Mouse (Mus musculus) stomach, embryonic 15.5 days (tissue): ENCODE results near the gene Tspo2. TPM values are rescaled to one million over a fixed set of nuclear protein-coding genes. Genes with fewer than 3 reads are reported as not detected.

ENCODE experiments used
- polyA plus RNA-seq: library from polyadenylated mRNA; unstranded; fragments of >200 nt; fragmentation: Nextera tagmentation; extraction: Ambion mirVana; gene quantifications from 2 replicates; pipeline ENCODE4 v1.2.1, GENCODE M21; 2015

Gene Tspo2
- polyA plus RNA-seq, 1 experiment from 2014 or later = 13.6 TPM

Other genes starting within 250 kb of the Tspo2 start
- 0.34 and 0.60 TPM in 2 replicates for gene Trem1, start 218.8 kb downstream of the Tspo2 start, polyA plus RNA-seq
- gene Trem3, start 203.7 kb downstream of the Tspo2 start, polyA plus RNA-seq = 1.1 and 1.6 TPM in 2 replicates
- 1.3 TPM in 2 replicates for gene Treml4, start 187.2 kb downstream of the Tspo2 start, polyA plus RNA-seq
- gene Treml2, start 152.0 kb downstream of the Tspo2 start, polyA plus RNA-seq = 0.30 and 0.48 TPM in 2 replicates
- gene B430306N03Rik, start 135.4 kb downstream of the Tspo2 start, polyA plus RNA-seq = 0.68 and 0.99 TPM in 2 replicates
- gene Trem2, start 105.1 kb downstream of the Tspo2 start, polyA plus RNA-seq = 3.3 and 4.4 TPM in 2 replicates
- 0.42 and 0.84 TPM in 2 replicates for gene Treml1, start 91.6 kb downstream of the Tspo2 start, polyA plus RNA-seq
- 11.4 and 12.3 TPM in 2 replicates for gene Nfya, start 41.6 kb downstream of the Tspo2 start, polyA plus RNA-seq
- gene Oard1, start 41.5 kb downstream of the Tspo2 start, polyA plus RNA-seq = 61.1 and 68.7 TPM in 2 replicates
- gene Apobec2, start 18.6 kb downstream of the Tspo2 start, polyA plus RNA-seq = 4.4 and 5.2 TPM in 2 replicates
- gene Unc5cl, start 3.4 kb upstream of the Tspo2 start, polyA plus RNA-seq = 14.3 and 16.8 TPM in 2 replicates